Mouse (Mus musculus): Measurements from ENCODE around the gene Myoz1. TPM values are rescaled to one million over a fixed set of nuclear protein-coding genes. Genes with fewer than 3 reads are reported as not detected.
"Not testable (repeated sequence)": the region's sequence is repeated elsewhere in the genome, so short reads cannot be mapped to it uniquely, and the experiment has no call there.

Gene Myoz1
- polyA plus RNA-seq, 1 experiment from 2014 or later: 0.19 TPM

DNA sequence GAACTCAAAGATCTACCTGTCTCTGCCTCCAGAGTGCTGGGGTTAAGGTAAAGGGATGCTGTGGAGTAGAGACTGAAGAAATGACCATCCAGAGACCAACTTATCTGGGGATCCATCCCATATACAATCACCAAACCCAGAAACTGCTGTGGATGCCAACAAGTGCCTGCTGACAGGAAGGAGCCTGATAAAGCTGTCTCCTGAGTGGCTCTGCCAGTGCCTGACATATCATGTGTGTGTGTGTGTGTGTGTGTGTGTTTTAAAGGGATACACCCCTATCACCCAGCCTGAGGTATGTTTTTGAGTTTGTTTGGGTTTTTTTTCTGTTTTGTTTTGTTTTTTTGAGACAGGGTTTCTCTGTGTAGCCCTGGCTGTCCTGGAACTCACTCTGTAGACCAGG, 10.0 kb downstream of the Myoz1 start:
- Histone ChIP-seq H3K4me3 (no peak overlapping the region), H3K36me3 (no peaks in the 10 kb centered on the region), H3K4me2 (replicated peaks) (no peak overlapping the region), H3K27me3 (no peaks in the 10 kb centered on the region), H3K9me3 (replicated peaks) (no peaks in the 10 kb centered on the region), H3K4me1 (peaks cover 6% of the 10 kb centered on the region), H3K9ac (no peak overlapping the region), H3K27ac (no peak overlapping the region)
- no peak for ATAC-seq (ENCODE audit: low FRiP score)

DNA sequence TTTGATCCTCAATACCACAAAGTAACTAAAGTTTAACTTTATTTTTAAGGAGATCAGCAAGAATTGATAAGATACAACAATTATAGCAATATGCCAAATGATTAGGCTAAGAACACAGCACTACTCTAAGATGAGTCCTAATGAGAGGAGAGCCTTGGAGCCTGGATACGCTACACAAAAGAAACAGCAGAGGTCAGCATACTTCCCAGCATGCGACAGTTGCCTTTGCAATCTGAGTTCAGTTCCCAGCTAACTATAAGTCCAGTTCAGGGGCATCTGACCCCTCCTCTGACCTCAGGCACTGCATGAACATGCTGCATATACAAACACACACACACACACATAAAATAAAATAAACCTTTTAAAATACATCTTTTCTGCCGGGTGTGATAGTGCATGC, 10.8 kb downstream of the Myoz1 start:
- no peak overlapping the region for H3K27ac ChIP-seq
- 40% methylated on average over 3 of the region's 3 CpGs for WGBS
- peaks cover 6% of the 10 kb centered on the region for H3K4me1 ChIP-seq
- H3K4me3 ChIP-seq: no peak overlapping the region
- no peaks in the 10 kb centered on the region for H3K27me3 ChIP-seq
- no peak overlapping the region for H3K9ac ChIP-seq
- H3K9me3 ChIP-seq (replicated peaks): no peaks in the 10 kb centered on the region
- H3K4me2 ChIP-seq (replicated peaks): no peak overlapping the region
- no peak for ATAC-seq (ENCODE audit: low FRiP score)
- no peaks in the 10 kb centered on the region for H3K36me3 ChIP-seq

DNA sequence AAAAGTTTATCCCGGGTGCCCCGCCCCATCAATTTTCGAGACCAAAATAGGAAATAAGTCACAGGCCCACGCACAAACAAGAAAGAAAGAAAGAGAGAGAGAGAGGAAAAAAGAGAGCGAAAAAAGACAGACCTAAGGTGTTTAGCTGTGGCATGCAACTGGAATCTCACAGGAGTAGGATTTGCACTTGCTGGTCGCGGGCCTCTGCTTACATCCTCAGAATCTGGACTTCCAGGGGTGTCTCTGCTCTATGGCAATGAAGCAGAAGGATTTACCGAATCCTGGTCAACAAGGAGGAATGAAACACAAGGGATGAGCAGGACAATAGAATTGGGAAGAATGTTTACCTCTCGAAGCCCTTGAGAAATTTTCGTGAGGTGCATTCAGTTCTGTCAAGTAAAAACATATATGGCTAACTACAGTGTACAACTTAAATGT, 14.9 kb downstream of the Myoz1 start:
- Histone ChIP-seq H3K4me2 (replicated peaks) (peak overlapping the region; percentile 76), H3K9ac (peak overlapping the region; percentile 87), H3K9me3 (replicated peaks) (no peaks in the 10 kb centered on the region), H3K4me3 (peak overlapping the region; percentile 85), H3K27ac (peak overlapping the region; percentile 95), H3K36me3 (no peaks in the 10 kb centered on the region), H3K4me1 (peaks cover 10% of the 10 kb centered on the region), H3K27me3 (no peaks in the 10 kb centered on the region)
- no peak for ATAC-seq (ENCODE audit: low FRiP score)
- whole genome bisulfite sequencing: 17% methylated on average over 10 of the region's 10 CpGs

- ATAC-seq (ENCODE audit: low FRiP score): peak; percentile 95
- Histone ChIP-seq H3K9me3 (replicated peaks) (no peaks in the 10 kb centered on the region), H3K27me3 (no peaks in the 10 kb centered on the region), H3K9ac (peak within 1 kb of the TSS; percentile 87), H3K27ac (peak within 1 kb of the TSS; percentile 95), H3K36me3 (no peaks in the 10 kb centered on the region), H3K4me3 (peak within 1 kb of the TSS; percentile 85), H3K4me1 (peaks cover 10% of the 10 kb centered on the region), H3K4me2 (replicated peaks) (peak within 1 kb of the TSS; percentile 76)
- under 1% methylated on average over 73 of the region's 73 CpGs for WGBS
Observed at GRCm38 (mm10) chr14:20640644-20641437, 15.5 kb downstream of the Myoz1 start, which contains the start of gene Usp54. Gene Usp54 (minus strand): TSS chr14:20641063.

- H3K9ac ChIP-seq: peak overlapping the region; percentile 87
- peak overlapping the region; percentile 76 for H3K4me2 ChIP-seq (replicated peaks)
- H3K9me3 ChIP-seq (replicated peaks): no peaks in the 10 kb centered on the region
- peaks cover 10% of the 10 kb centered on the region for H3K4me1 ChIP-seq
- H3K4me3 ChIP-seq: peak overlapping the region; percentile 85
- ATAC-seq (ENCODE audit: low FRiP score): peak; percentile 76; the same call in 1 of the 2 replicates
- H3K36me3 ChIP-seq: no peaks in the 10 kb centered on the region
- peak overlapping the region; percentile 95 for H3K27ac ChIP-seq
- WGBS: 2% methylated on average over 16 of the region's 16 CpGs
- no peaks in the 10 kb centered on the region for H3K27me3 ChIP-seq
Observed at GRCm38 (mm10) chr14:20639918-20640619, 16.3 kb downstream of the Myoz1 start.

DNA sequence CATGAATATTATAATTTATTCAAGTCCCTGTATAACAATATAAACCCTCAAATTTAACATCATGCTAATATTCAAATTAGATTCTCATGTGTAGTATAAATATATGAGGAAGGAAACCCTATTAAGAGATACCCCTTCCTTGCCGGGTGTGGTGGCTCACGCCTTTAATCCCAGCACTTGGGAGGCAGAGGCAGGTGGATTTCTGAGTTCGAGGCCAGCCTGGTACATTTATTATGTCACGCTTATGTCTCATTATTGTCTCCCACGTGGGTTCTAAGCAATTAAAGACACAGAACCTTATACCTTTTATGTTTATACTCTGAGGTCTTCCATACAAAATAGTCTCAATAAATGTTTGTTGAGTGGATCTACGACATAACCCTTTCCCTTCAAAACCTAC, 17.6 kb downstream of the Myoz1 start:
- H3K36me3 ChIP-seq: no peaks in the 10 kb centered on the region
- H3K4me1 ChIP-seq: peaks cover 10% of the 10 kb centered on the region
- H3K4me2 ChIP-seq (replicated peaks): no peak overlapping the region
- H3K9ac ChIP-seq: no peak overlapping the region
- 90% methylated on average over 6 of the region's 6 CpGs for WGBS
- no peak for ATAC-seq (ENCODE audit: low FRiP score)
- H3K27me3 ChIP-seq: no peaks in the 10 kb centered on the region
- no peak overlapping the region for H3K4me3 ChIP-seq
- no peak overlapping the region for H3K27ac ChIP-seq
- no peaks in the 10 kb centered on the region for H3K9me3 ChIP-seq (replicated peaks)

DNA sequence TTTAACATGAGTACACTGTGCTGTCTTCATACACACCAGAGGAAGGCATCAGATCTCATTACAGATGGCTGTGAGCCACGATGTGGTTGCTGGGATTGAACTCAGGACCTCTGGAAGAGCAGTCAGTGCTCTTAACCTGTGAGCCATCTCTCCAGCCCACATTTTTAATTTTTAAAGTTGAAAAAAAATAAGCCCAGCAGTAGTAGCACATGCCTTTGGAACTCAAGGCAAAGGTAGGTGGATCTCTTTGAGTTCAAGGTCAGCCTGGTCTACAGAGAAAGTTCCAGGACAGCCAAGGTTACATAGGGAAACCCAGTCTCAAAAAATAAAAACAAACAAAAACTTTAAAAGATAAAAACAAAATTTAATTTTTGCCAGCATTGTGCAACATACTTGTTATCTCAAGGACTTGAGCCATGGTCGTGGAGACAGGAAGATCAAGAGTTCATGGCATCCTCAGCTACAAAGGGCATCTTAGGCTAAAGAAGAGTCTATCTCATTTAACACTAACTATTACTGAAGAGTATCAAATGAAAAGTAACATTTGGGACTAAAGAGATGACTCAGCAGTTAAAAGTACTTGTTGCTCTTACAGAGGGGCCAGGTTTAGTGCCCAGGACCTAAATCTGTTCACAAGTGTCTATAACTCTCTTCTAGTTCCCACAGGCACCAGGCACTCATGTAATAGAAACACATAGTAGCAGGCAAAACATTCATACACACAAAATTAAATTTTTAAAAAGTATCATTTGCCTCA, 18.3 kb downstream of the Myoz1 start:
- 87% methylated on average over 2 of the region's 2 CpGs for WGBS
- no peak overlapping the region for H3K4me3 ChIP-seq
- H3K27me3 ChIP-seq: no peaks in the 10 kb centered on the region
- no peaks in the 10 kb centered on the region for H3K9me3 ChIP-seq (replicated peaks)
- H3K36me3 ChIP-seq: no peaks in the 10 kb centered on the region
- ATAC-seq (ENCODE audit: low FRiP score): no peak
- peaks cover 10% of the 10 kb centered on the region for H3K4me1 ChIP-seq
- no peak overlapping the region for H3K27ac ChIP-seq
- no peak overlapping the region for H3K4me2 ChIP-seq (replicated peaks)
- H3K9ac ChIP-seq: no peak overlapping the region

- not testable (repeated sequence) for H3K4me1 ChIP-seq; H3K36me3 ChIP-seq; H3K9me3 ChIP-seq (replicated peaks); H3K9ac ChIP-seq; H3K27me3 ChIP-seq; H3K27ac ChIP-seq; ATAC-seq (ENCODE audit: low FRiP score); H3K4me2 ChIP-seq (replicated peaks); H3K4me3 ChIP-seq
- 95% methylated on average over 3 of the region's 3 CpGs for WGBS
Observed at GRCm38 (mm10) chr14:20636968-20637367, 19.4 kb downstream of the Myoz1 start.

GRCm38 (mm10) chr14:20635546-20635945, 20.8 kb downstream of the Myoz1 start:
- Histone ChIP-seq H3K4me2 (replicated peaks) (no peak overlapping the region), H3K27me3 (no peaks in the 10 kb centered on the region), H3K9me3 (replicated peaks) (no peaks in the 10 kb centered on the region), H3K4me3 (no peak overlapping the region), H3K4me1 (peaks cover 4% of the 10 kb centered on the region), H3K9ac (no peak overlapping the region), H3K36me3 (no peaks in the 10 kb centered on the region), H3K27ac (no peak overlapping the region)
- 98% methylated on average over 2 of the region's 2 CpGs for WGBS
- ATAC-seq (ENCODE audit: low FRiP score): no peak

- 64% methylated on average over 4 of the region's 4 CpGs for WGBS
- H3K4me2 ChIP-seq (replicated peaks): no peak overlapping the region
Observed at GRCm38 (mm10) chr14:20631253-20631652, 25.1 kb downstream of the Myoz1 start.

DNA sequence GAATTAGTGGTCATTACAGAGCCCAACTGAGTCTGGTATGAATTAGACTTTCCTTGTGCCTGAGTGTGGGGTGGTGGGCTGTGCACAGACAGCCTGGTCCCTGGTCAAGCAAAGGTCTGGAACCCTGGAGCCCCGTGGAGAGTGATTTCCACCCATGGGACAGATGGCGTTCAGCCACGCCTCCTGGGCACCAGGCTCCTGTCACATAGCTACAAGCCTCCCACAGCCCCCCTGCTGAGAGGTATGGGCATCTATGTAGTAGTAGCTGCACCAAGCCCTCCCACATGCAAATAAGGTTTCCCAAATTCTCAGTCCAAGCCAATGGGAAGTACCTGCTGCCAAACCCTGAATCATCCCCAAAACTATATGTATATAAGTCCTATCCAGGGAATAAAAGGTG, 29.4 kb downstream of the Myoz1 start:
- Histone ChIP-seq H3K4me1 (no peaks in the 10 kb centered on the region), H3K36me3 (no peaks in the 10 kb centered on the region), H3K9me3 (replicated peaks) (no peaks in the 10 kb centered on the region), H3K27me3 (no peaks in the 10 kb centered on the region), H3K9ac (no peak overlapping the region), H3K27ac (no peak overlapping the region), H3K4me2 (replicated peaks) (no peak overlapping the region), H3K4me3 (no peak overlapping the region)
- WGBS: 79% methylated on average over 3 of the region's 3 CpGs
- no peak for ATAC-seq (ENCODE audit: low FRiP score)

More at GRCm38 (mm10) chr14:20631253-20631652, 25.1 kb downstream of the Myoz1 start:
- H3K4me1 ChIP-seq: no peaks in the 10 kb centered on the region
- no peaks in the 10 kb centered on the region for H3K36me3 ChIP-seq
- no peak overlapping the region for H3K27ac ChIP-seq
- H3K4me3 ChIP-seq: no peak overlapping the region
- no peaks in the 10 kb centered on the region for H3K27me3 ChIP-seq
- no peaks in the 10 kb centered on the region for H3K9me3 ChIP-seq (replicated peaks)
- ATAC-seq (ENCODE audit: low FRiP score): no peak
- no peak overlapping the region for H3K9ac ChIP-seq

DNA sequence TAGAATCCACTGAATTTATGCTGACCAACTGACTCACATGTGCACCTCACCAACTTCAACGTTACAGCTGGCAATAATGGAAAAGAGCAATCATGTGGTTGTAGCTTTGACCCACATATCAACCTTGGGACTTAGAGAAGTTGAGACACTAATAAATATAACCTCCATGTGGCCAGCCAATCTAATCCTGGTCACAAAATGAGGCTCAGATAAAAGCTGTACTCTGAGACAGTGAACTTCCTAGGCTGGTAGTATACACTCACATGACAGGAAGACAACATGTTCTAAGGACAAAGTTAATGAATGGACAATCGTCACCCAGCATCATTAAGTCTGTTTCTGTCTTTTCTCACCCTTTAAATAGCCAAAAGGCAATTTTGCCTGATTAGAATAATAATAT, 29.9 kb downstream of the Myoz1 start:
- no peaks in the 10 kb centered on the region for H3K4me1 ChIP-seq
- H3K27ac ChIP-seq: no peak overlapping the region
- H3K36me3 ChIP-seq: no peaks in the 10 kb centered on the region
- H3K9me3 ChIP-seq (replicated peaks): no peaks in the 10 kb centered on the region
- WGBS: 93% methylated on average over 2 of the region's 2 CpGs
- H3K9ac ChIP-seq: no peak overlapping the region
- no peaks in the 10 kb centered on the region for H3K27me3 ChIP-seq
- H3K4me2 ChIP-seq (replicated peaks): no peak overlapping the region
- no peak for ATAC-seq (ENCODE audit: low FRiP score)
- no peak overlapping the region for H3K4me3 ChIP-seq
